Mouse (Mus musculus): ENCODE data around the gene Satb2. TPM values are rescaled to one million over a fixed set of nuclear protein-coding genes. Genes with fewer than 3 reads are reported as not detected.
"Not testable (repeated sequence)": the region's sequence is repeated elsewhere in the genome, so short reads cannot be mapped to it uniquely, and the experiment has no call there.

Satb2 gene
- polyA plus RNA-seq, 1 experiment from 2014 or later = 62.5 TPM

GRCm38 (mm10) chr1:56812961-56813360 is 165.5 kb downstream of the Satb2 start:
- no peaks in the 10 kb centered on the region for H3K27me3 ChIP-seq
- H3K4me1 ChIP-seq = peaks cover 9% of the 10 kb centered on the region; the same call in 1 of the 2 replicates
- no peak overlapping the region for H3K9ac ChIP-seq (replicated peaks)
- WGBS = 76% methylated on average over 4 of the region's 4 CpGs
- no peaks in the 10 kb centered on the region for H3K36me3 ChIP-seq
- H3K9me3 ChIP-seq = no peaks in the 10 kb centered on the region
- H3K4me3 ChIP-seq = no peak overlapping the region
- no peak for ATAC-seq (replicated peaks)
- no peak overlapping the region for H3K27ac ChIP-seq (replicated peaks)
- H3K4me2 ChIP-seq (replicated peaks) = no peak overlapping the region

GRCm38 (mm10) chr1:56811486-56811885 is 167.0 kb downstream of the Satb2 start:
- Histone ChIP-seq H3K9me3 (no peaks in the 10 kb centered on the region), H3K9ac (replicated peaks) (no peak overlapping the region), H3K4me3 (no peak overlapping the region), H3K4me2 (replicated peaks) (no peak overlapping the region), H3K4me1 (peaks cover 9% of the 10 kb centered on the region; the same call in 1 of the 2 replicates), H3K36me3 (no peaks in the 10 kb centered on the region), H3K27ac (replicated peaks) (no peak overlapping the region), H3K27me3 (no peaks in the 10 kb centered on the region)
- 91% methylated on average over 3 of the region's 3 CpGs for WGBS
- no peak for ATAC-seq (replicated peaks)

- Histone ChIP-seq H3K4me2 (replicated peaks) (no peak overlapping the region), H3K4me1 (no peaks in the 10 kb centered on the region), H3K27me3 (no peaks in the 10 kb centered on the region), H3K36me3 (no peaks in the 10 kb centered on the region), H3K9me3 (no peaks in the 10 kb centered on the region), H3K4me3 (no peak overlapping the region), H3K27ac (replicated peaks) (no peak overlapping the region), H3K9ac (replicated peaks) (no peak overlapping the region)
- 80% methylated on average over 5 of the region's 5 CpGs for WGBS
- ATAC-seq (replicated peaks) = no peak
Observed at GRCm38 (mm10) chr1:56806006-56806405, 172.4 kb downstream of the Satb2 start.

GRCm38 (mm10) chr1:56800611-56801010 is 177.8 kb downstream of the Satb2 start:
- H3K4me3 ChIP-seq = no peak overlapping the region
- ATAC-seq (replicated peaks) = 0 out of 2 replicates have a peak, but pooled peaks have one; percentile 35
- H3K9me3 ChIP-seq = no peaks in the 10 kb centered on the region
- no peaks in the 10 kb centered on the region for H3K27me3 ChIP-seq
- no peak overlapping the region for H3K4me2 ChIP-seq (replicated peaks)
- 0 out of 2 replicates have a peak, but pooled peaks cover 4% of the 10 kb centered on the region for H3K4me1 ChIP-seq
- H3K27ac ChIP-seq (replicated peaks) = no peak overlapping the region
- H3K36me3 ChIP-seq = peaks cover 9% of the 10 kb centered on the region; the same call in 1 of the 2 replicates
- no peak overlapping the region for H3K9ac ChIP-seq (replicated peaks)
- 29% methylated on average over 7 of the region's 7 CpGs for WGBS

- Histone ChIP-seq H3K4me3 (no peak overlapping the region), H3K4me1 (no peaks in the 10 kb centered on the region), H3K27me3 (no peaks in the 10 kb centered on the region), H3K36me3 (peaks cover 9% of the 10 kb centered on the region; the same call in 1 of the 2 replicates), H3K27ac (replicated peaks) (no peak overlapping the region), H3K9ac (replicated peaks) (no peak overlapping the region), H3K4me2 (replicated peaks) (no peak overlapping the region), H3K9me3 (no peaks in the 10 kb centered on the region)
- ATAC-seq (replicated peaks) = no peak
- WGBS = 86% methylated on average over 19 of the region's 19 CpGs
Observed at GRCm38 (mm10) chr1:56795016-56795608, 183.3 kb downstream of the Satb2 start.

- ATAC-seq (replicated peaks) = no peak
- H3K9me3 ChIP-seq = no peaks in the 10 kb centered on the region
- no peak overlapping the region for H3K4me3 ChIP-seq
- no peak overlapping the region for H3K9ac ChIP-seq (replicated peaks)
- WGBS = 89% methylated on average over 2 of the region's 2 CpGs
- H3K4me2 ChIP-seq (replicated peaks) = no peak overlapping the region
- H3K27ac ChIP-seq (replicated peaks) = no peak overlapping the region
- H3K27me3 ChIP-seq = no peaks in the 10 kb centered on the region
- no peaks in the 10 kb centered on the region for H3K36me3 ChIP-seq
- peaks cover 2% of the 10 kb centered on the region; the same call in 1 of the 2 replicates for H3K4me1 ChIP-seq
Observed at GRCm38 (mm10) chr1:56789641-56790040, 188.8 kb downstream of the Satb2 start.

- WGBS = 91% methylated on average over 13 of the region's 13 CpGs
- ATAC-seq (replicated peaks) = not testable (repeated sequence)
Observed at GRCm38 (mm10) chr1:56782139-56782538, 196.3 kb downstream of the Satb2 start.

GRCm38 (mm10) chr1:56764205-56764604 is 214.2 kb downstream of the Satb2 start:
- H3K36me3 ChIP-seq = no peaks in the 10 kb centered on the region
- no peaks in the 10 kb centered on the region for H3K9me3 ChIP-seq
- H3K9ac ChIP-seq (replicated peaks) = no peak overlapping the region
- no peak overlapping the region for H3K4me3 ChIP-seq
- no peaks in the 10 kb centered on the region for H3K27me3 ChIP-seq
- no peaks in the 10 kb centered on the region for H3K4me1 ChIP-seq
- no peak overlapping the region for H3K27ac ChIP-seq (replicated peaks)
- ATAC-seq (replicated peaks) = no peak
- no peak overlapping the region for H3K4me2 ChIP-seq (replicated peaks)
- WGBS = 83% methylated on average over 1 of the region's 1 CpGs

More at GRCm38 (mm10) chr1:56782139-56782538, 196.3 kb downstream of the Satb2 start:
- not testable (repeated sequence) for H3K9ac ChIP-seq (replicated peaks); H3K4me3 ChIP-seq; H3K4me1 ChIP-seq; H3K9me3 ChIP-seq; H3K27me3 ChIP-seq; H3K27ac ChIP-seq (replicated peaks); H3K4me2 ChIP-seq (replicated peaks); H3K36me3 ChIP-seq

GRCm38 (mm10) chr1:56761512-56761911 is 216.9 kb downstream of the Satb2 start:
- Histone ChIP-seq H3K4me3 (no peak overlapping the region), H3K9ac (replicated peaks) (no peak overlapping the region), H3K4me2 (replicated peaks) (no peak overlapping the region), H3K36me3 (no peaks in the 10 kb centered on the region), H3K27me3 (no peaks in the 10 kb centered on the region), H3K4me1 (no peaks in the 10 kb centered on the region), H3K27ac (replicated peaks) (no peak overlapping the region), H3K9me3 (no peaks in the 10 kb centered on the region)
- 90% methylated on average over 1 of the region's 1 CpGs for WGBS
- ATAC-seq (replicated peaks) = no peak

- Histone ChIP-seq H3K9ac (replicated peaks) (no peak overlapping the region), H3K9me3 (no peaks in the 10 kb centered on the region), H3K4me3 (no peak overlapping the region), H3K4me1 (0 out of 2 replicates have a peak, but pooled peaks cover 3% of the 10 kb centered on the region), H3K27ac (replicated peaks) (no peak overlapping the region), H3K4me2 (replicated peaks) (no peak overlapping the region), H3K27me3 (no peaks in the 10 kb centered on the region), H3K36me3 (no peaks in the 10 kb centered on the region)
- no peak for ATAC-seq (replicated peaks)
- 47% methylated on average over 1 of the region's 1 CpGs for WGBS
Observed at GRCm38 (mm10) chr1:56753283-56753682, 225.2 kb downstream of the Satb2 start.

- H3K4me1 ChIP-seq = 0 out of 2 replicates have a peak, but pooled peaks cover 3% of the 10 kb centered on the region
- WGBS = 88% methylated on average over 2 of the region's 2 CpGs
- no peaks in the 10 kb centered on the region for H3K9me3 ChIP-seq
- no peak for ATAC-seq (replicated peaks)
- H3K27me3 ChIP-seq = no peaks in the 10 kb centered on the region
- H3K36me3 ChIP-seq = no peaks in the 10 kb centered on the region
- H3K27ac ChIP-seq (replicated peaks) = no peak overlapping the region
- H3K4me3 ChIP-seq = no peak overlapping the region
- no peak overlapping the region for H3K9ac ChIP-seq (replicated peaks)
- no peak overlapping the region for H3K4me2 ChIP-seq (replicated peaks)
Observed at GRCm38 (mm10) chr1:56750693-56751092, 227.8 kb downstream of the Satb2 start.

- WGBS = 67% methylated on average over 16 of the region's 16 CpGs
- Histone ChIP-seq H3K9ac (replicated peaks) (no peak overlapping the region), H3K4me3 (no peak overlapping the region), H3K9me3 (no peaks in the 10 kb centered on the region), H3K27ac (replicated peaks) (peak overlapping the region; percentile 62), H3K4me1 (0 out of 2 replicates have a peak, but pooled peaks cover 3% of the 10 kb centered on the region), H3K4me2 (replicated peaks) (no peak overlapping the region), H3K27me3 (no peaks in the 10 kb centered on the region), H3K36me3 (no peaks in the 10 kb centered on the region)
- peak; percentile 85 for ATAC-seq (replicated peaks)
Observed at GRCm38 (mm10) chr1:56749629-56750311, 228.7 kb downstream of the Satb2 start.
